In the genomic region with DNA sequence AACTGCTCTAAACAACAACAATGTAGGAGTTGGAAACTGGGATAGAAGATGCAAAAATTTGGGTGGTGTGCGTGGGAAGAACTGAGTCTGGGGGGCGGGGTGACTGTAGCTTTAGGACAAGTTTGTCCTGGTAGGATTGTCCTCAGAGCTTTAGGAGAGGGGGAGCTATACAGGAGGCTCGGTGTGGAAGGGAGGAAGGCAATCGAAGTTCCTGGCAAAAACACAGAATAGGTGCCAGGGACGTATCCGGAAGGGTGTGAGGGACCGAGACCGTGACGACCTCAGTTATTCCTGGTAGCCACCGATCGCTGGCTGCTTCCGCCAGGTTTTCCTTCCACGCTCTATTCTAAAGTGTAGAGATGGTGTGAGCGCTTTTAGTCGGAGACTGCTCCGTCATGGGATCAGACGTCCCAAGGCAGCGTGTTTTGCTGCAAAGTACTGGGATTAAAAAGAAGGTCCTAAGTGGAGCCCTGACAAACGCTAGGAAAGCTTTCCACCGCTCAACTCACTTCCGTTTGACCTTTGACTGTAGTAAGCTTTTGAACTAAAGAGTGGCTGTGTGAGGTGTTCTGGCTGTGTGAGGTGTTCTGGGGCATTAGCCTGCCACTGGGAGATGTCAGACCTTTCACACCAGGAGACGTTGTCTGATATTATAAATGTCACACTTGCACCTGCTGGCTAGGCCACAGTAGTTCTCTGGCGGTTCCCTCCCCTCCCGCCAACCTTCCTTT, we compare ENCODE assay signal across 9 mouse cellular contexts. TPM values are rescaled to one million over a fixed set of nuclear protein-coding genes. Genes with fewer than 3 reads are reported as not detected.
DNase-seq lines count a peak whose midpoint lies in the region; ATAC-seq and TF ChIP-seq lines count a peak whose summit lies in the region.
"Had no signal": no experiment of that assay in that cellular context is flagged by ENCODE, and none has a peak within 500 bp of the region (broad histone marks: within the 10 kb centered on the region; RNA-seq: fewer than 3 reads in every experiment).

No protein-coding gene starts in this region.

- H3K9ac ChIP-seq in ES-Bruce4 (ENCODE audit: low read depth, poor library complexity, severe bottlenecking), result no peak overlapping the region
- H3K9ac ChIP-seq in liver, embryonic 16.5 days (ENCODE audit: low read depth, low read length), result peak overlapping the region; percentile 61

- H3K4me2 ChIP-seq in liver, embryonic 16.5 days (ENCODE audit: low read depth, low read length), result peak overlapping the region; percentile 53

- no peaks in the 10 kb centered on the region for H3K36me3 ChIP-seq in ES-Bruce4 (ENCODE audit: control insufficient read depth, insufficient read depth, low read length, poor library complexity, severe bottlenecking)
- H3K36me3 ChIP-seq in hindbrain, embryonic 10.5 days, result no peaks in the 10 kb centered on the region
- peaks cover 3% of the 10 kb centered on the region; the same call in 1 of the 2 replicates for H3K36me3 ChIP-seq in liver, embryonic 16.5 days (ENCODE audit: control insufficient read depth, insufficient read depth)

- peaks cover 1% of the 10 kb centered on the region; the same call in 1 of the 2 replicates for H3K9me3 ChIP-seq in ES-Bruce4 (replicated peaks; ENCODE audit: control insufficient read depth, insufficient read depth, low read length, poor library complexity, severe bottlenecking)
- no peaks in the 10 kb centered on the region for H3K9me3 ChIP-seq in hindbrain, embryonic 10.5 days
- no peaks in the 10 kb centered on the region for H3K9me3 ChIP-seq in liver, embryonic 16.5 days (replicated peaks; ENCODE audit: control insufficient read depth, low read length)

- H3K27me3 ChIP-seq in ES-Bruce4 (ENCODE audit: control insufficient read depth, insufficient read depth, low read length, poor library complexity, severe bottlenecking), result peaks cover 16% of the 10 kb centered on the region
- H3K27me3 ChIP-seq in hindbrain, embryonic 10.5 days (ENCODE audit: insufficient read depth, poor library complexity, severe bottlenecking), result peaks cover 64% of the 10 kb centered on the region
- peaks cover 57% of the 10 kb centered on the region for H3K27me3 ChIP-seq in liver, embryonic 16.5 days (ENCODE audit: control insufficient read depth, insufficient read depth, low read depth, low read length)

- WGBS in hindbrain, embryonic 10.5 days, result 4% methylated on average over 24 of the region's 24 CpGs
- WGBS in liver, embryonic 16.5 days (ENCODE audit: insufficient replicate concordance), result 9% methylated on average over 24 of the region's 24 CpGs

- no peak overlapping the region for H3K27ac ChIP-seq in ES-Bruce4 (ENCODE audit: insufficient read depth, low read length)
- H3K27ac ChIP-seq in hindbrain, embryonic 10.5 days, result no peak overlapping the region
- peak overlapping the region; percentile 79 for H3K27ac ChIP-seq in liver, embryonic 16.5 days (ENCODE audit: low read length)

- peak; percentile 6; the same call in 1 of the 2 replicates for ATAC-seq in frontal cortex, adult (ENCODE audit: low TSS enrichment)
- peak; percentile 42; the same call in 1 of the 2 replicates for ATAC-seq in liver, embryonic 16.5 days (ENCODE audit: low read depth)

- no peak for DNase-seq in frontal cortex, adult 2 months (ENCODE audit: extremely low spot score in 1 of 2, low spot score in 1 of 2)
- no peak for DNase-seq in hindbrain, embryonic 10.5 days (ENCODE audit: low spot score)
- no peak for DNase-seq in ovary, postnatal 10 days (ENCODE audit: low spot score)
- no peak for DNase-seq in adrenal gland, adult (ENCODE audit: inconsistent age in 2 of 2, low spot score in 1 of 2)
- no peak for DNase-seq in urinary bladder, postnatal 36 days (ENCODE audit: low spot score in 2 of 2)
- DNase-seq: heart, adult 18-20 months had no signal

- no peak for TF ChIP-seq POLR2A in ES-Bruce4 (IDR thresholded peaks at IDR 0.05; ENCODE audit: insufficient read depth, low read length)

- TF ChIP-seq EP300 in ES-Bruce4 (IDR thresholded peaks at IDR 0.05; ENCODE audit: insufficient read depth, low read depth, low read length), result no peak

- peak overlapping the region; percentile 23 for H3K4me3 ChIP-seq in ES-Bruce4 (ENCODE audit: low read depth, low read length)
- H3K4me3 ChIP-seq in hindbrain, embryonic 10.5 days, result peak overlapping the region; percentile 71
- peak overlapping the region; percentile 61 for H3K4me3 ChIP-seq in liver, embryonic 16.5 days (ENCODE audit: low read depth, low read length)

- H3K4me1 ChIP-seq in ES-Bruce4 (ENCODE audit: control insufficient read depth, insufficient read depth, low read length), result no peaks in the 10 kb centered on the region
- H3K4me1 ChIP-seq in hindbrain, embryonic 10.5 days (replicated peaks), result peaks cover 20% of the 10 kb centered on the region
- no peaks in the 10 kb centered on the region for H3K4me1 ChIP-seq in liver, embryonic 16.5 days (ENCODE audit: control insufficient read depth, low read depth, low read length)

- TF ChIP-seq CTCF in ES-Bruce4 (IDR thresholded peaks at IDR 0.05; ENCODE audit: low read depth, low read length), result no peak

RNA-seq across cellular contexts. Expression of a gene that starts 1.3 kb away (rescaled TPM):
- 12.0 and 12.6 TPM in 2 replicates for polyA plus RNA-seq in frontal cortex, adult 2 months (2012; rRNA removed)
- polyA plus RNA-seq in ES-Bruce4 (2011; ENCODE audit: insufficient read depth, insufficient read length, low read depth, missing spikeins), result 0.42 TPM in 1 of 2 replicates, not detected in the other
- polyA plus RNA-seq in hindbrain, embryonic 10.5 days (2016; fragmentation: Nextera tagmentation; extraction: Ambion mirVana), result 0.19 and 0.25 TPM in 2 replicates
- 19.2 and 21.6 TPM in 2 replicates for polyA plus RNA-seq in liver, embryonic 16.5 days (2015; fragmentation: Nextera tagmentation; extraction: Ambion mirVana)

RNA-seq across cellular contexts. Expression of a gene that starts 17.2 kb away (rescaled TPM):
- polyA plus RNA-seq in frontal cortex, adult 2 months (2012; rRNA removed), result 69.9 and 79.6 TPM in 2 replicates
- 174 and 180 TPM in 2 replicates for polyA plus RNA-seq in ES-Bruce4 (2011; ENCODE audit: insufficient read depth, insufficient read length, low read depth, missing spikeins)
- polyA plus RNA-seq in hindbrain, embryonic 10.5 days (2016; fragmentation: Nextera tagmentation; extraction: Ambion mirVana), result 184 and 222 TPM in 2 replicates
- 82.2 and 87.2 TPM in 2 replicates for polyA plus RNA-seq in liver, embryonic 16.5 days (2015; fragmentation: Nextera tagmentation; extraction: Ambion mirVana)

RNA-seq across cellular contexts. Expression of a gene that starts 30.4 kb away (rescaled TPM):
- 1.1 and 1.6 TPM in 2 replicates for polyA plus RNA-seq in frontal cortex, adult 2 months (2012; rRNA removed)
- polyA plus RNA-seq in ES-Bruce4 (2011; ENCODE audit: insufficient read depth, insufficient read length, low read depth, missing spikeins), result not detected in 2 replicates
- polyA plus RNA-seq in hindbrain, embryonic 10.5 days (2016; fragmentation: Nextera tagmentation; extraction: Ambion mirVana), result not detected in 2 replicates
- 0.24 and 0.37 TPM in 2 replicates for polyA plus RNA-seq in liver, embryonic 16.5 days (2015; fragmentation: Nextera tagmentation; extraction: Ambion mirVana)
